ENCODE assay signal across 6 mouse cellular contexts in genomic region chr9:20635676-20636075, GRCm38 (mm10). TPM values are rescaled to one million over a fixed set of nuclear protein-coding genes. Genes with fewer than 3 reads are reported as not detected.
DNase-seq lines count a peak whose midpoint lies in the region; ATAC-seq and TF ChIP-seq lines count a peak whose summit lies in the region.
"Not testable (repeated sequence)": the region's sequence is repeated elsewhere in the genome, so short reads cannot be mapped to it uniquely, and the experiment has no call there.

No protein-coding gene starts in this region.

- not testable (repeated sequence) for TF ChIP-seq POLR2A in CH12.LX (IDR thresholded peaks at IDR 0.05; ENCODE audit: low read depth, low read length); bone marrow, adult 2 months (IDR thresholded peaks at IDR 0.05; ENCODE audit: borderline replicate concordance, control insufficient read depth, low read depth, low read length)

- H3K4me2 ChIP-seq in CH12.LX (ENCODE audit: insufficient read depth, low read depth, poor library complexity, severe bottlenecking); heart, embryonic 12.5 days; liver, postnatal 0 days (ENCODE audit: low read depth, low read length): not testable (repeated sequence)

- not testable (repeated sequence) for TF ChIP-seq CTCF in CH12.LX (conservative IDR thresholded peaks at IDR 0.05 in 1 of 2, IDR thresholded peaks at IDR 0.05 in 1 of 2; ENCODE audit: low read depth in 2 of 2, low read length in 2 of 2); bone marrow, adult 2 months (IDR thresholded peaks at IDR 0.05; ENCODE audit: control insufficient read depth, insufficient read depth, low read length); liver, postnatal 0 days (IDR thresholded peaks at IDR 0.05; ENCODE audit: low read depth)

- not testable (repeated sequence) for H3K9ac ChIP-seq in CH12.LX (ENCODE audit: insufficient read depth, low read depth); heart, embryonic 12.5 days; liver, postnatal 0 days (replicated peaks)

- H3K79me2 ChIP-seq in CH12.LX (replicated peaks; ENCODE audit: control insufficient read depth, extremely low read depth, insufficient read depth, poor library complexity, severe bottlenecking) = not testable (repeated sequence)

- in situ Hi-C loops in CH12.LX (cut with MboI; ENCODE audit: low pct_ligation_motif_present, low pct_unique_long_range_greater_than_20kb, low sequenced_read_pairs) = not testable (repeated sequence)

- not testable (repeated sequence) for H3K27me3 ChIP-seq in CH12.LX (replicated peaks); heart, embryonic 12.5 days (replicated peaks); liver, postnatal 0 days (ENCODE audit: insufficient read depth, low read length)

- not testable (repeated sequence) for H3K4me3 ChIP-seq in CH12.LX (replicated peaks in 1 of 3; ENCODE audit: low read depth in 2 of 3, low read length in 2 of 3, poor library complexity in 1 of 3); bone marrow, adult 2 months (replicated peaks; ENCODE audit: control insufficient read depth, low read depth, low read length); heart, embryonic 12.5 days; liver, postnatal 0 days (ENCODE audit: low read depth, low read length)

- peak; percentile 44; the same call in 1 of the 2 replicates for ATAC-seq in heart, embryonic 12.5 days (ENCODE audit: insufficient number of reproducible peaks, low FRiP score)
- peak; percentile 18; the same call in 1 of the 2 replicates for ATAC-seq in liver, postnatal 0 days

- H3K4me1 ChIP-seq in CH12.LX (ENCODE audit: control insufficient read depth in 1 of 2, insufficient read depth in 2 of 2) = peaks cover 9 to 42% of the 10 kb centered on the region in 2 experiments
- not testable (repeated sequence) for H3K4me1 ChIP-seq in bone marrow, adult 2 months (ENCODE audit: control insufficient read depth, insufficient read depth, low read length); liver, postnatal 0 days (ENCODE audit: insufficient read depth)
- peaks cover 12% of the 10 kb centered on the region for H3K4me1 ChIP-seq in heart, embryonic 12.5 days (replicated peaks)

- not testable (repeated sequence) for TF ChIP-seq EP300 in CH12.LX (IDR thresholded peaks at IDR 0.05; ENCODE audit: low read length); liver, postnatal 0 days (IDR thresholded peaks at IDR 0.05; ENCODE audit: low read depth)

- not testable (repeated sequence) for H3K9me3 ChIP-seq in CH12.LX (replicated peaks; ENCODE audit: low read length); heart, embryonic 12.5 days (replicated peaks); liver, postnatal 0 days (ENCODE audit: low read length)

- H3K27ac ChIP-seq in CH12.LX (ENCODE audit: insufficient read depth, low read depth); heart, embryonic 12.5 days (ENCODE audit: poor library complexity, severe bottlenecking): not testable (repeated sequence)
- H3K27ac ChIP-seq in bone marrow, adult 2 months (ENCODE audit: control insufficient read depth, insufficient read depth, low read depth, low read length, poor library complexity) = peak overlapping the region; percentile 61
- H3K27ac ChIP-seq in liver, postnatal 0 days (ENCODE audit: low read depth) = peak overlapping the region; percentile 69

- dilution Hi-C loops in CH12.LX (cut with MboI; ENCODE audit: extremely low pct_ligation_motif_present, extremely low pct_unique_long_range_greater_than_20kb, low sequenced_read_pairs) = not testable (repeated sequence)

- peak; percentile 7 for DNase-seq in CH12.LX (ENCODE audit: extremely low read depth)
- DNase-seq in liver, postnatal 0 days = not testable (repeated sequence)
- DNase-seq in thymus, postnatal 0 days (ENCODE audit: low spot score) = peak; percentile 69
- peak; percentile 60 for DNase-seq in thymus, postnatal 25 days

- TF ChIP-seq RAD21 in CH12.LX (IDR thresholded peaks at IDR 0.05; ENCODE audit: low read depth, low read length) = not testable (repeated sequence)

- H3K36me3 ChIP-seq in CH12.LX (replicated peaks in 1 of 2; ENCODE audit: control insufficient read depth in 1 of 2, insufficient read depth in 1 of 2, low read length in 1 of 2) = peaks cover 16 to 33% of the 10 kb centered on the region in 2 experiments
- H3K36me3 ChIP-seq in heart, embryonic 12.5 days = peaks cover 32% of the 10 kb centered on the region
- peaks cover 26% of the 10 kb centered on the region for H3K36me3 ChIP-seq in liver, postnatal 0 days (replicated peaks; ENCODE audit: insufficient read depth, low read length)

- 82% methylated on average over 8 of the region's 8 CpGs for WGBS in bone marrow, adult 2 months
- 86% methylated on average over 8 of the region's 8 CpGs for WGBS in heart, embryonic 12.5 days
- WGBS in liver, postnatal 0 days (ENCODE audit: insufficient replicate concordance) = 80% methylated on average over 8 of the region's 8 CpGs

TF ChIP-seq in CH12.LX, 34 proteins besides CTCF, POLR2A, EP300 and RAD21:
- TF ChIP-seq ZNF384 (IDR thresholded peaks at IDR 0.05; ENCODE audit: low read depth, low read length) = peak; percentile 66

RNA-seq across cellular contexts. Expression of gene Ubl5, which starts 7.0 kb away (rescaled TPM):
- total RNA-seq in CH12.LX (2012; rRNA removed) (264 and 291 TPM in 2 replicates), CH12.LX (2014; rRNA removed) (134 and 155 TPM in 2 replicates)
- polyA plus RNA-seq in CH12.LX (2012; ENCODE audit: insufficient read length, low read depth) = 264 and 328 TPM in 2 replicates
- 137 and 207 TPM in 2 replicates for polyA plus RNA-seq in bone marrow, adult 2 months (2011; ENCODE audit: insufficient read depth, insufficient read length, low replicate concordance, missing spikeins)
- 362 and 384 TPM in 2 replicates for polyA plus RNA-seq in heart, embryonic 12.5 days (2016; fragmentation: Nextera tagmentation; extraction: Ambion mirVana)
- 245 and 257 TPM in 2 replicates for polyA plus RNA-seq in liver, postnatal 0 days (2015; fragmentation: Nextera tagmentation; extraction: Ambion mirVana)
- polyA plus RNA-seq in thymus, postnatal 0 days (2015; fragmentation: Nextera tagmentation; extraction: Ambion mirVana) = 658 and 685 TPM in 2 replicates

RNA-seq across cellular contexts. Expression of gene Fbxl12, which starts 8.9 kb away (rescaled TPM):
- 4.2 and 5.0 TPM in 2 replicates for total RNA-seq in CH12.LX (2012; rRNA removed)
- 3.7 and 4.0 TPM in 2 replicates for total RNA-seq in CH12.LX (2014; rRNA removed)
- polyA plus RNA-seq in CH12.LX (2012; ENCODE audit: insufficient read length, low read depth) = 10.5 and 13.7 TPM in 2 replicates
- 10.7 and 28.8 TPM in 2 replicates for polyA plus RNA-seq in bone marrow, adult 2 months (2011; ENCODE audit: insufficient read depth, insufficient read length, low replicate concordance, missing spikeins)
- polyA plus RNA-seq in heart, embryonic 12.5 days (2016; fragmentation: Nextera tagmentation; extraction: Ambion mirVana) = 18.7 and 19.4 TPM in 2 replicates
- polyA plus RNA-seq in liver, postnatal 0 days (2015; fragmentation: Nextera tagmentation; extraction: Ambion mirVana) = 7.1 and 7.3 TPM in 2 replicates
- 149 and 159 TPM in 2 replicates for polyA plus RNA-seq in thymus, postnatal 0 days (2015; fragmentation: Nextera tagmentation; extraction: Ambion mirVana)

RNA-seq across cellular contexts. Expression of gene Pin1, which starts 16.2 kb away (rescaled TPM):
- total RNA-seq in CH12.LX (2012; rRNA removed) (43.0 and 55.8 TPM in 2 replicates), CH12.LX (2014; rRNA removed) (48.6 and 51.4 TPM in 2 replicates)
- polyA plus RNA-seq in CH12.LX (2012; ENCODE audit: insufficient read length, low read depth) = 37.0 and 38.3 TPM in 2 replicates
- polyA plus RNA-seq in bone marrow, adult 2 months (2011; ENCODE audit: insufficient read depth, insufficient read length, low replicate concordance, missing spikeins) = 4.3 and 8.3 TPM in 2 replicates
- 43.4 and 44.3 TPM in 2 replicates for polyA plus RNA-seq in heart, embryonic 12.5 days (2016; fragmentation: Nextera tagmentation; extraction: Ambion mirVana)
- 15.0 and 15.5 TPM in 2 replicates for polyA plus RNA-seq in liver, postnatal 0 days (2015; fragmentation: Nextera tagmentation; extraction: Ambion mirVana)
- 54.9 and 56.7 TPM in 2 replicates for polyA plus RNA-seq in thymus, postnatal 0 days (2015; fragmentation: Nextera tagmentation; extraction: Ambion mirVana)

RNA-seq across cellular contexts. Expression of gene Zfp846, which starts 54.6 kb away (rescaled TPM):
- total RNA-seq in CH12.LX (2012; rRNA removed) (2.8 and 3.4 TPM in 2 replicates), CH12.LX (2014; rRNA removed) (4.8 and 4.9 TPM in 2 replicates)
- polyA plus RNA-seq in CH12.LX (2012; ENCODE audit: insufficient read length, low read depth) = 3.4 and 4.8 TPM in 2 replicates
- 5.5 and 5.9 TPM in 2 replicates for polyA plus RNA-seq in bone marrow, adult 2 months (2011; ENCODE audit: insufficient read depth, insufficient read length, low replicate concordance, missing spikeins)
- polyA plus RNA-seq in heart, embryonic 12.5 days (2016; fragmentation: Nextera tagmentation; extraction: Ambion mirVana) = 10.1 and 10.7 TPM in 2 replicates
- 2.1 and 2.4 TPM in 2 replicates for polyA plus RNA-seq in liver, postnatal 0 days (2015; fragmentation: Nextera tagmentation; extraction: Ambion mirVana)
- 16.4 and 22.9 TPM in 2 replicates for polyA plus RNA-seq in thymus, postnatal 0 days (2015; fragmentation: Nextera tagmentation; extraction: Ambion mirVana)
